Mouse (Mus musculus) NIH3T3 (cell line): ENCODE data around the gene Ddx19a.
"Not testable (repeated sequence)": the region's sequence is repeated elsewhere in the genome, so short reads cannot be mapped to it uniquely, and the experiment has no call there.

ENCODE experiments used
- DNase-seq: peaks from one replicate; pipeline ENCODE4 v3.0.0-alpha.2; 2012; ENCODE audit warnings: low read depth

Ddx19a gene

DNA sequence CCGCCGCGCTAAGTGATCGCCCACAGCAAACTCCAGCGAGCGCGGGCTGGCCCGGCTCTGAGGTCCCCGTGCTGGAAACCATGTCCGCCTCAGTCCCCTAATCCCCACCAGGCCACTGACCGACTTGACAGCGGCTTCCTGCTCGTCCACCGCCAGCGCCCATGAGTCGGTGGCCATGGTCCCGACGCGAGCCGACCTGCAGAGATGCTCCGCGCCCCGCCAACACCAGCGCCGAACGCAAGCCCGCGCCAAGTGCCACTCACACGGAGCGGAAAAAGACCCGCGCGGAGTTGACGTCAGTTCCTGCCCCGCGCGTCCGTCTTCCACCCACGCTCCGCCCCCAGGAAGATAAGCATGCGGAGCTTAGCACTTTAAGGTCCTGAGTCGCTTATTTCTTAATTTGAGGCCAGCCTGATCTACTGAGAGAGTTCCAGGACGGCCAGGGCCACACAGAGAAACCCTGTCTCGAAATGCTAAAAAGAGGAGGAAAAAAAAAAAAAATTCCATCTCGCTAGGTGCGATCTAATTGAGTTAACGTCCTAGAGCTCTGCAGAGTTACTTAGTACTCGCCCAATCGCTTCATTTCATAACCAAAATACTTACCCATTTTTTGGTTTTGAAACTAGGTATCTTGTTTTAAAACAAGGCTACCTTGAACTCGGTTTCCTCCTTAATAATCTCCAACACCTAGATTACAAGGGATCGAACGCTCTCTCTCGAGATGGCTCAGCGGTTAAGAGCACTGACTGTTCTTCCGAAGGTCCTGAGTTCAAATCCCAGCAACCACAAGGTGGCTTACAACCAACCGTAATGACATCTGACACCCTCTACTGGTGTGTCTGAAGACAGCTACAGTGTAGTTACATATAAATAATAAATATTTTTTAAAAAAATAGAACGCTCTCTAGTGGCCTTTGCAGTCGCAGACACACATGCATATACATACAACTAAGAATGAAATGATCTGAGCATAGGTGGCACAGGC is at the start of gene Ddx19a:
Ddx19a (minus strand) TSS at position 254 of the 985 bp plus-strand sequence.
- peak; percentile 94 for DNase-seq

DNA sequence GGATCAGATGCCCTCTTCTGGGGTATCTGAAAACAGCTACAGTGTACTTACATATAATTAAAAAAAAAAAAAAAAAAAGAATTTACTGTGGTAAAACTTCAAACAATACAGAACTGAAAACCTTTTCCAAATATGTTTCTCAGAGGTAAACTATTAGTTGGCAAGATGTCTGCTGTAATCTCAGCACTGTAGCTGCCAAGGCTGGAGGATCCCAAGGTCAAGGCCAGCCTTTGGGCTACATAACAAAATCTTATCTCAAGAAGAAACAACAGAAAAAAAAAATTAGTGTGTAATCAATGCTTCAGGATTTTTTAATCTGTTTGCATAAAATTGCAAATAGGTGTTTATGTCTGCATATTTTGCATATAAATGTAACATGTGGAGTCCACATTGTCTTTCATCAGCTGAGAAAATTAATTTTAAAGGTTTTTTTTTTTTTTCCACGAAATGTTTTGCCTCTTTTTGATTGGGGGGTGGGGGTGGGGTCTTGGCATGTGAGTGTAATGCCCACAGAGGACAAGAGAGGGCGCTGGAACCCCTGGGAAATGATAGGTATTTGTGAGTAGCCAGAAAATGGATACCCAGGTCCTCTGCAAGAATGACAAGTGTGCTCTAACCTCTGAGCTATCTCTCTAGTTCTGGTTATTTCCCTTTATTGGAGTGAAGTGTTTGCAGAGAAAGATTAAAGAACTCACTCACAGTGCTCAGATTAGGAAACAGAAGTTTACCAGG is 46.6 kb upstream of the Ddx19a start:
- peak; percentile 40 for DNase-seq

- DNase-seq = no peak
These were observed 44.9 kb upstream of the Ddx19a start for GRCm38 (mm10) chr8:111042546-111042945.

DNA sequence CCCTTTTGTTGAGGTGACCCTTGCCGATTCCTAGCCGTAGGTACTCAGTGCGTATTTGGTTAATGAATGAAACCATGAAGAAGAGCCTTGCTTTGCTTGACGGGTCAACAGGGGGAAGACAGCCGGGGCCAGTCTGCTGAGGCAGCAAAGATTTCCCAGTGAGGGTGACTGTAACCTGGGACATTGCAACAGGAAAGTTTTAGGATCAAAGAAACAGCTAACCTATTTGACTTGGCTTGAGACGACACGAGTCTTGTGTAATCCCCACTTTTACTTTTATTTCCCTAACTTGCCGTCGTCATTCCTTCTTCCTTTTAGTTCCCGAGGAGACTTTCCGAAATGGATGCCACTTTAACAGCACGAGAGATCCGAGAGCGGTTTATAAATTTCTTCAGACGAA is 39.0 kb upstream of the Ddx19a start:
- DNase-seq = no peak

DNA sequence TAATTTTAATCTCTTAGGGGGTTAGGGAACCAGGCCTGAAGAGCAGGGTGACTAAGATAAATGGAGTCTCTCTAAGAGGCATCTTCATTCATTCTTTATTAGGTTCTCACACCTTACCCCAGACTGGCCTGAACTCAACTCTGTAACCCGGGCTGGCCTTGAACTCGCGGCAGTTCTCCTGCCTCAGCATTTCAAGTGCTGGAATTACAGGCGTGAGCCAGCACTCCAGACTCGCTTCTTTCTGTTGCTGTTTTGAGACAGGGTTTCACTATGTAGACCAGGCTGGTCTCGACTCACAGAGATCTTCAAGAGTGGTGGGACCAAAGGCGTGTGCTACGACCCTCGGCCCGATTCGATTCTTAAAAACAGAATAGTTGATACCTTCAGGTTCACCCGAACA is 36.7 kb upstream of the Ddx19a start:
- DNase-seq = peak; percentile 62

DNA sequence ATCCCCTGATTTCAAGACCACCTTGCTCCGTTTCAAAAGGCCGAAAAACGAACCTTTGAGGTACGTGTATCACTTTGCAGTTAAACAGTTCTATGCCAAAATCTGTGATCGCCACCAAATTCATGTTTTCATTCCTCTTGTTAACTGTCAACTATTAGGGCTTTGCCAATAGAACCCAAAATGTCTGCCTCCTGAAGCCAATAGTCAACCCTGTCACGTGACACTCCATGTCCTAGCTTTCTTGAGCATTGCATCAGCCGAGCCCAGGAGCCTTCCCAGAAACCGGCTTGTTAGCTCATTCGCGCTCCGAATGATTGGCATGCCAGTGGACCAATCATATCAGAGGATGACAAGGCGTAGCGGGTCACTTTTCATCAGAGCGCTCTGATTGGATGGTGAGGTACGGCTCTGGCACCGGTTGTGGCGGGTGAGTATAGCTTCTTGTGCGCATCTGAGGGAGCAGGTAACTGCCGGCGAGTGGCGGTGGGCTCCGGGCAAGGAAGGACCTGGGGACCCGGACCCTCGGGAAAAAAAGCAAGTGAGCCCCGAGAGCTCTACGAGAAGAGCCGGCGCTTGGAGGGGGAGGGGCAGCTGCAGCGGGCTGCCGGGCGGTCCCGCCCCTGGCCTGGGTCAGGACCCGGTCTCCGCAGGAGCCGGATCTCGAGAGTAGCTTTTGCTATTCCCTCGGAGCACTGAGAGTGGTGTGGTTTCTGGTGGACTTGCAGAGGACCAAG is 36.0 kb upstream of the Ddx19a start:
- DNase-seq = peak; percentile 100

- no peak for DNase-seq
These were observed 35.3 kb upstream of the Ddx19a start, which contains the start of gene Aars for GRCm38 (mm10) chr8:111032916-111033315. Gene Aars, plus strand, starts transcription at chr8:111033144.

DNA sequence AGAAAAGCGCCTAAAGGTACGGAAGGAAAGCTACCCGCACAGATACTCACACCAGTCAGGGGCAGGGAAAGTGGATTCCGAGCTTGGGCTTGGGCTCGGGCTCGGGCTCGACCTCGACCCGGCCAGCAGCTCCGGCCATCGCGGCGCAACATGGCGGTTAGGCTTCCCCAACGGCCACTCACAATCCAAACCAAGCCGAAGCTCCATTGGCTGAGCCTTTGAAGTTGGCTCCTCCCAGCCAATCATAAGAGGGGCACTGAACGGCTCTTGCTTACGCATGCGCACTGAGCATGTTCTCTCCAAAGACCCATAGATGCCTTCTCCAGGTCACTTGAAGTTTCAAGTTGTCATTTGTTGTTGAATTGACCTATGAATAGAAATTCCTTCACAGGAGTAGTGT is 34.0 kb upstream of the Ddx19a start, which contains the start of gene Ddx19b:
Ddx19b (minus strand) TSS at position 180 of the 400 bp plus-strand sequence.
- no peak for DNase-seq

DNA sequence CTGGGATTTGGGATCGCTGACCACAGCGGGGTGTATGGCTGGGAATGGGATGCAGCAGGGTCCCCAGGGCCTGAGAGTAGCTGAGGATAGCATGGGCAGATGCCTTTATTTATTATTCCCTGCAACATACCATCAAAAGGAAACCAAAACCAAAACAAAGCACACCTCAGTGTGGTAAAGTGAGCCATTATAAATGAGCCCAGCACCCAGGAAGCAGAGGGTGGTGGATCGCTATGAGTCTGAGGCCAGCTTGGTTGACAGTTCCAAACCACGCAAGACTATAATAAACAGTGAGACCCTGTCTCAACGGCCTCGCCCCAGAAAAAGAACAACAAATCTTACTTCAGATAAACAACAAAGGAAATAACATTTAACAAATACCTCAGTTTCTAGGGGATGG is 32.4 kb upstream of the Ddx19a start:
- DNase-seq = no peak

DNA sequence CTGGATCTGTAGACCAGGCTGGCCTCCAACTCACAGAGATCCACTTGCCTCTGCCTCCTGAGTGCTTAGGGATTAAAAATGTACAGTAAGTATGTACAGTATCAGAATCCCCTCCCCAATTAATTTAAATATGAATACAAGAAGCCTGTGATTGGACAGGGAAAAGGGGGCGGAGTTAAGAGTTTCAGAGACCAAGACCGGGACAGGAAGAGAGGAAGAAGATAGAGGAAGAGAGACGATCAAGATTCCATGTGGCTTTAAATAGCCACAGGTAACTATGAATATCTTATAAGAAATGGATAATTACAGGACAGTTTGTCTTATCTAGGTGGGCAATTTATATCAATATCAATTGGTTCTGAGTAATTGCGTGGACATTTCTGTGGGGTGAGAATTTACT is 32.0 kb upstream of the Ddx19a start:
- DNase-seq = no peak

DNA sequence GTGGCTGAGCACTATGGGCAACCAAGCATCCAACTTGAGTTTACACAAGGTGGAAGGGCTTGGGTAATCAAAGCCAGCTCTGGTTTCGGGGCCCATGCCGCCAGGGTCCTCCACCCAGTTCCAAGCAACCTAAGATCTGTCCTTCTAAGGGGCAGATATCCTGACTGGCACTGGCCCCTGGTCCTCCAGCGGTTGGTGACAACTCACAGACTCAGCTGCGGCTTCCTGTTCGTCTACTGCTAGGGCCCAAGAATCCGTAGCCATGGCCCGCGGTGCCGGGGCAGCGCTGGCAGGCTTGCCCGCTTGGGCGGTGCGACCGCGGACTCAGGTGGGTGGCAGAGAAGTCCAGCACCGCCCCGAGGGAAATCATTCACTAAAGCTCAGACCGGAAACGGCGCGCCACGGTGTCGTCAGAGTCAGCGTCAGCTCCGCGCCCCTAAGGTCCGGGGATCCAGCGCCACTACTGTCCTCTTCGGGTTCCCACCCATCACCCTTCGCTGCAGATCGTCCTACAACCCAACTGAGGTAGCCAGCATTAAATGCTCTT is 29.9 kb upstream of the Ddx19a start:
- peak; percentile 80 for DNase-seq

GRCm38 (mm10) chr8:111026609-111027008 is 29.0 kb upstream of the Ddx19a start:
- not testable (repeated sequence) for DNase-seq

DNA sequence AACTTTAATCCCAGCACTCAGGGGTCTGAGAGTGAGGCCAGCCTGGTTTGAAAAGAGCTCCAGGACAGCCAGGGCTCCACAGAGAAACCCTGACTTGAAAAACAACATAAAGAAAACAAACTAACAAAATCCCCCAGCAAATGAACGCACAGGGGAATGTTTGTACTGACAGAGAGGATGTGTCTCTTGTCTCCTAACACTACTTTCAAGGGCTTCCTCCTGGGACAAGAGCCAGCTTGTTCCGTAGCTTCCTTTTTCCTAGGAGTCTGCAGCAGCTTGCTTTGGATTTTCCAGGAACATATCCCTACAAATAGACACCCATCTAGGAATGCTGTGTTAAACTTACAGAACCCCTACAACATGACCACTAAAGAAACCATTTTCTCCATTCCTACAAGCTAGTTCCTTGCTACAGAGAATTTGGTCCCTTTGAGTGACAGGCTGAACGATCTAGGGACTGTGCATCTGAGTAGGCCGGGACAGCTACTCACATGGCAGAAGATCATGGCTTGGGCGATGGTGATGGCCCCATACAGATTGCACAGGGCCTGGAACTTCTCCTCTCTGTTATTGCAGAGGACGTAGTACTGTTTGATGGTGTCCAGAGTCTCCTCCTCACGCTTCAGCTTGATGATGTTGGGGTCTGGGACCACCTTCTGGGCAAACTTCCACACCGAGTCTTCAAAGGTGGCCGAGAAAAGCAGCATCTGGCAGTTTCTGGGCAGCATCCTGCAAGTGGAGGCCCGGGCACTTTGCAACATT is 12.8 kb upstream of the Ddx19a start:
- not testable (repeated sequence) for DNase-seq

- DNase-seq = no peak
These were observed 764 bp downstream of the Ddx19a start for GRCm38 (mm10) chr8:110996641-110997430.

- no peak for DNase-seq
These were observed 7.6 kb downstream of the Ddx19a start for GRCm38 (mm10) chr8:110990017-110990416.

GRCm38 (mm10) chr8:110987805-110988744 is 9.5 kb downstream of the Ddx19a start:
- no peak for DNase-seq

DNA sequence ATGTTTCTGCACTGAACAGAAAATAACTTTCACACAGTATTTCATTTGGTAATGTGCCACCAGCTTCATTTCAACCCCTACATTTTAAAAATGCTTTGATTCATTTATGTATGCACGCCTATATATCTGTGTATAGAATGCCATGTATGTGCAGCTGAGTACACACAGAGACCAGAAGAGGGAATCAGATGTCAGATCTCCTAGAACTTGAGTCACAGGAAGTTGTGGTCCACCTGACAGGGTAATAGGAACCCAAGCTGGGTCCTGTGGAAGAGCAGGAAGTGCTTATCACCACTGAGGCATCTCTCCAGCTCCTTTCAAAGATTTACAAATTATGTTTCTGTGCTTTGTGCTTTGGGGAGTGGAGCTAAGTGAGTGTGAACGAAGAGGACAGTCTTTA is 16.3 kb downstream of the Ddx19a start:
- DNase-seq = no peak

GRCm38 (mm10) chr8:110977987-110978386 is 19.6 kb downstream of the Ddx19a start:
- not testable (repeated sequence) for DNase-seq

DNA sequence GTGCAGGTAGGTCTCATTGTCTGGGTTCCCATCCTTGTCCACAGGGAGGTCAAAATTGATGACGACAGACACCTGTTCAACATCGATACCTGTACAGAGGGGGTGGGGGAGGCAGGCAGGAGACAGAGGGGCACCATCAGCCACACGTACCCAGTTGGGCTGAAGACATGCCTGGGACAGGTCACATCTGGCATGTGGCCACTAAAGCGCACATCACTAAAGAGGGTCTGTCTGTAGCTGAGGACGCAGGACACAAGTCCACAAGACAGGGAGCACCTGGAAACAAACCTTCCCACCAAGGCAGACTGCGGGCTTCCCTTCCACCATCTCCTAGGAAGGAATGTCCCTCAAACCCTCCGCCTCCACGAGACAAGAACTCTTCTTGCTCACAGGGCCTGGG is 21.1 kb downstream of the Ddx19a start:
- not testable (repeated sequence) for DNase-seq
